Mouse (Mus musculus): Measurements from ENCODE around the gene Strn4. TPM values are rescaled to one million over a fixed set of nuclear protein-coding genes. Genes with fewer than 3 reads are reported as not detected.
A peak's percentile ranks its signal among the peaks of the same experiment; 100 is the strongest.

Gene Strn4
- polyA plus RNA-seq, 1 experiment from 2014 or later: 176 TPM

GRCm38 (mm10) chr7:16873392-16873791 lies 57.7 kb downstream of the Strn4 start:
- no peak overlapping the region for H3K9ac ChIP-seq
- no peaks in the 10 kb centered on the region for H3K27me3 ChIP-seq
- H3K9me3 ChIP-seq: no peaks in the 10 kb centered on the region
- no peak overlapping the region for H3K4me3 ChIP-seq (replicated peaks)
- WGBS: 93% methylated on average over 4 of the region's 4 CpGs
- peaks cover 34% of the 10 kb centered on the region for H3K4me1 ChIP-seq
- no peaks in the 10 kb centered on the region; the same call in 1 of the 2 replicates for H3K36me3 ChIP-seq (replicated peaks)
- no peak for ATAC-seq (ENCODE audit: low FRiP score)
- no peak overlapping the region for H3K4me2 ChIP-seq
- no peak overlapping the region for H3K27ac ChIP-seq

DNA sequence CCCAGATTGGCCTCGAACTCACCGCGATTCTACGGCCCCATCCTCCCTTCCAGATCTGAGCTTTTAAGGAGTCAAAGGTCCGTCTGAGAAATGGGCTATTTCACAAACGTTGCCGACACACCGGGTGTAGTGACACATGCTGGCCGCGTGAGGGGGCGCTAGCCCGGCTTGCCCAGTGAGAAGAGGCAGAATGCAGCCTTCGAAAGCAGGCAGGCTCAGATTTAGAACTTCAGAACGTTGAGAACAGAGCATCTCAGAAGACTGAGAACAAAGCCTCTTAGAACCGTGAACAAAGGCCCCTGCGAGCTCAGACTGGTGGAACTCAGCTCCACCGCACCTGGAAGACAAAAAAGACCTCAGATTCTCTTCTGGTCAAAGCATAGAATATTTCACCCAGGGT lies 58.5 kb downstream of the Strn4 start:
- Histone ChIP-seq H3K4me3 (replicated peaks) (peak overlapping the region; percentile 78), H3K27ac (peak overlapping the region; percentile 88), H3K4me1 (peaks cover 33% of the 10 kb centered on the region), H3K9ac (peak overlapping the region; percentile 8; the same call in 1 of the 2 replicates), H3K27me3 (no peaks in the 10 kb centered on the region), H3K4me2 (peak overlapping the region; percentile 39), H3K36me3 (replicated peaks) (peaks cover 3% of the 10 kb centered on the region; the same call in 1 of the 2 replicates), H3K9me3 (no peaks in the 10 kb centered on the region)
- no peak for ATAC-seq (ENCODE audit: low FRiP score)
- 5% methylated on average over 17 of the region's 17 CpGs for WGBS

DNA sequence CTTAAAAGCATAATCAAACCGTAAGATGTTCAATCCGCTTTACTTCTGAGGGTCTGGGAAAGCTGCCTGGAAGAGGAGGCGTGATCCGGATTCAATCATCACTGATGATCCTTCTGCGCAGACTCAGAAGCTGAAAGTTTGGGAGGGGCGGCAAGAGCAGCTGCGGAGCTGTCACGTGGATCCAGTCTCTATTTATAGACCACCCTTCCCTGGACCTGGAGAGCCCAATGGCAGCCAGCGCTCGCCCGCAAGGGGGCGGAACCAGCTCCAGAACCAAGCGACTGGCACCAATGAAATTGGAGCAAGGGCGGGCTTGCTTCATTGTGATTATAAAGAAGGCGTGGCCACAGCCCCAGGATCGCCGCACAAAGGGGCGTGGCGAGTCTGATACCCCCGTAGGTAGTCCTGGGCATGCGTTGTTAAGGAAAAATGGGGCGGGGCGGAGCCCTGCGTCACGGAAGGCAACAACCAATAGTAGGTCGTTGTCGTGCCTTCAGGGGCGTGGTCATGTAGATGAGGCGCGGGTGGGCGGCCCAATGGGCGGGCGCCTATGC lies 59.1 kb downstream of the Strn4 start:
- no peaks in the 10 kb centered on the region for H3K9me3 ChIP-seq
- WGBS: under 1% methylated on average over 32 of the region's 33 CpGs
- H3K27ac ChIP-seq: peak overlapping the region; percentile 88
- peak overlapping the region; percentile 86 for H3K9ac ChIP-seq
- peaks cover 30% of the 10 kb centered on the region for H3K4me1 ChIP-seq
- H3K4me3 ChIP-seq (replicated peaks): peak overlapping the region; percentile 78
- no peaks in the 10 kb centered on the region for H3K27me3 ChIP-seq
- H3K4me2 ChIP-seq: peak overlapping the region; percentile 92
- H3K36me3 ChIP-seq (replicated peaks): peaks cover 6% of the 10 kb centered on the region; the same call in 1 of the 2 replicates
- ATAC-seq (ENCODE audit: low FRiP score): peak; percentile 97

DNA sequence AGATGAGACGGTGACA lies 59.4 kb downstream of the Strn4 start, which contains the start of gene Dact3:
Gene Dact3 (plus strand): TSS at position 8 of the 16 bp plus-strand sequence.
- Histone ChIP-seq H3K4me3 (replicated peaks) (peak within 1 kb of the TSS; percentile 78), H3K4me2 (peak within 1 kb of the TSS; percentile 92), H3K27me3 (no peaks in the 10 kb centered on the region), H3K9me3 (no peaks in the 10 kb centered on the region), H3K9ac (peak within 1 kb of the TSS; percentile 86), H3K36me3 (replicated peaks) (peaks cover 6% of the 10 kb centered on the region; the same call in 1 of the 2 replicates), H3K27ac (peak within 1 kb of the TSS; percentile 88), H3K4me1 (peaks cover 30% of the 10 kb centered on the region)
- no peak for ATAC-seq (ENCODE audit: low FRiP score)
- 0% methylated on average over 1 of the region's 1 CpGs for WGBS

- Histone ChIP-seq H3K4me1 (peaks cover 32% of the 10 kb centered on the region), H3K4me2 (peak overlapping the region; percentile 92), H3K27me3 (no peaks in the 10 kb centered on the region), H3K9me3 (no peaks in the 10 kb centered on the region), H3K9ac (peak overlapping the region; percentile 86), H3K27ac (peak overlapping the region; percentile 81), H3K4me3 (replicated peaks) (peak overlapping the region; percentile 78), H3K36me3 (replicated peaks) (peaks cover 6% of the 10 kb centered on the region; the same call in 1 of the 2 replicates)
- ATAC-seq (ENCODE audit: low FRiP score): no peak; the same call in 1 of the 2 replicates
- under 1% methylated on average over 41 of the region's 42 CpGs for WGBS
Observed at GRCm38 (mm10) chr7:16875326-16875725, 59.6 kb downstream of the Strn4 start.

DNA sequence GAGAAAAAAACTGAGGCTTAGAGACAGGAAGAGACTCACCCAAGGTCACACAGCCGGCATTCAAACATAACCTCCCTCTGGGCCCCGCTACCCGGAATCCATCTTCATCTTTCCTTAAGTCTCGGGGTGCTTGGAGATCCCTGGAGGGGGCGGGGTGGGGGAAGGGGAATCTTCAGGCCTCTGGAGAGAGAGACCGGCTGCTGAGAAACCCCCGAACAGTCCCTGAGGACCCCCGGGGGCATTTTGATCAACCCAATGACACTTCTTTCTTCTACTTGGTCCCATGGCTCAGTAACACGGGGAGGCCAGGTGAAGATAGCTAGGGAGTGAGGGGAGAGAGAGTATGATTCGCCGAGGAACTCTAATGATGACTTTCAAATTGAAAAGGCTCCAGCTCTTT lies 60.3 kb downstream of the Strn4 start:
- Histone ChIP-seq H3K4me3 (replicated peaks) (peak overlapping the region; percentile 78), H3K36me3 (replicated peaks) (peaks cover 6% of the 10 kb centered on the region; the same call in 1 of the 2 replicates), H3K4me1 (peaks cover 39% of the 10 kb centered on the region), H3K4me2 (peak overlapping the region; percentile 92), H3K9ac (peak overlapping the region; percentile 86), H3K27me3 (no peaks in the 10 kb centered on the region), H3K9me3 (no peaks in the 10 kb centered on the region), H3K27ac (peak overlapping the region; percentile 81)
- ATAC-seq (ENCODE audit: low FRiP score): no peak
- 8% methylated on average over 11 of the region's 11 CpGs for WGBS

DNA sequence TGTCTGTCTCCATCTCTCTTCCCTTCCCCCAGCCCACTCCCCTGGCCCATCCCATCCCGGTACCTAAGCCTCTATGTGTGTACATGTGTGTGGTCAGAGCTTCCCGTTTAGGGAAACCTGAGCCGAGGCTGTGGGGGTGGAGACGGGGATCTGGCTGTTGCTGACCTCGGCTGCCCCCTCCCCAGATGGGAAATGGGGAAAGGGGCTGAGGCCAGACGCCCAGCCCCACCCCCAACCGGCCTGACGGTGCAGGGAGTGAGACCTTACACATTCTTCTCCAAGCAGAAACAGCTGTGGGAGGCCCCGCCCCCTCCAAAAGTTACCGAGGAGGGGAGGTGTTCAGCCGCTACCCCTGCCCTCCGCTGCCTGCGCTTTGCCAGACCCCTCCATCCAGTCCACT lies 60.9 kb downstream of the Strn4 start:
- Histone ChIP-seq H3K9me3 (no peaks in the 10 kb centered on the region), H3K4me2 (peak overlapping the region; percentile 92), H3K36me3 (replicated peaks) (peaks cover 6% of the 10 kb centered on the region), H3K4me1 (peaks cover 41% of the 10 kb centered on the region), H3K4me3 (replicated peaks) (peak overlapping the region; percentile 78), H3K9ac (peak overlapping the region; percentile 86), H3K27ac (peak overlapping the region; percentile 81), H3K27me3 (no peaks in the 10 kb centered on the region)
- 3% methylated on average over 13 of the region's 13 CpGs for WGBS
- ATAC-seq (ENCODE audit: low FRiP score): no peak

GRCm38 (mm10) chr7:16877717-16878116 lies 62.0 kb downstream of the Strn4 start:
- Histone ChIP-seq H3K9ac (no peak overlapping the region), H3K9me3 (no peaks in the 10 kb centered on the region), H3K4me3 (replicated peaks) (no peak overlapping the region), H3K27me3 (no peaks in the 10 kb centered on the region), H3K27ac (no peak overlapping the region), H3K36me3 (replicated peaks) (peaks cover 6% of the 10 kb centered on the region; the same call in 1 of the 2 replicates), H3K4me2 (no peak overlapping the region), H3K4me1 (peaks cover 41% of the 10 kb centered on the region)
- 86% methylated on average over 3 of the region's 3 CpGs for WGBS
- no peak for ATAC-seq (ENCODE audit: low FRiP score)

DNA sequence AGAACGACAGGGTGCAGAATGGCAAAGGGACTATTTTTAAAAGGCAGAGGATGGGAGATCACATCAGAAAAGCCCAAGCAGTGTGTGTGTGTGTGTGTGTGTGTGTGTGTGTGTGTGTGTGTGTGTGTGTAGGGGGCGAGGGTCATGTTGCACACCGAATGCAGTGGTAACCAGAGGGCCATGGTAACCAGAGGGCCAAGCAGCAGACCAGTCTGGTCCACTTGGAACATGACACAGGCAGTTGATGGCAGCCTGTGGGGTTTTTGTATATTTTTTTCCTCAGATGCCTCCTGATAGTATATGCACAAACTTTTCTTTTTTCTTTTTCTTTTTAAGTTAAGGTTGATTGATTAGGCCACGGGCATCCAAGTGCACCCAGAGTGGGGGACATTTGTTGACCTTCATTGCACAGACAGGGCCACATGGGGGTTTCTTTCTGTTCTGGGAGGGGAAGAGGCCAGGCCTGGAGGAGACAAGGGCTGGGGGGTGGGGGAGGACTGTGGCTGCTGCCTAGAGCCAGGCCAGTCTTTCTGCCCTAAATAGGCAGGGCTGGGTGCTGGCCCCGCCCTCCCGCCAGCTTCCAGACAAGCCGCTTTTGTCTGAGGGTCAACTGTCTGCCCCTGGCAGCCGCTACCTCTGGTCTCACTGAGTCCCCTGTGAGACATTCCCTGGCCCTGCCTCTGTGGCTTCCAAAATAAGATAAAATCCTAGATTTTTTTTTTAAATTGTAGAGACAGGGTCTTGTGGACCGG lies 64.3 kb downstream of the Strn4 start:
- Histone ChIP-seq H3K4me2 (peak overlapping the region; percentile 24; the same call in 1 of the 2 replicates), H3K27me3 (peaks cover 20% of the 10 kb centered on the region), H3K27ac (peak overlapping the region; percentile 75), H3K9ac (peak overlapping the region; percentile 12; the same call in 1 of the 2 replicates), H3K4me3 (replicated peaks) (no peak overlapping the region), H3K9me3 (no peaks in the 10 kb centered on the region), H3K36me3 (replicated peaks) (peaks cover 11% of the 10 kb centered on the region; the same call in 1 of the 2 replicates), H3K4me1 (peaks cover 36% of the 10 kb centered on the region)
- 16% methylated on average over 8 of the region's 9 CpGs for WGBS
- ATAC-seq (ENCODE audit: low FRiP score): peak; percentile 22; the same call in 1 of the 2 replicates

DNA sequence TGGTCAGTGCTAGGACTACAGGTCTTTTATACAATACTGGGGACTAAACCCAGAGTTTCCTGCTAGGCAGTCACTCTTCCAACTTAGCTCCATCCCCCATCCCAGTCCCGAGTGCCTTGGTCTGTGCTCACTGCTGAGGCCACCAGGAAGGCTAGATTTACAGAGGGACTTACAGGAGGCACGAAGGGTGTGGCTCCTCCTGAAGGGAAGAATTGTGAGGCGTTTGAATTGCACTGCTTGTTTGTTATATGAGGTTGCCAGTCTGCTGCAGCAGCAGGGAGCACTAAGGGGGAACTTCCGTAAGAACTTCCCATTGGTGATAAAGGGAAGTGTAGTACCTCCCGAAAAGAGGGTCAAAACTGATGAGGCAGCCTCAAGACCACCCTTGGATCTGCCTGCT lies 64.9 kb downstream of the Strn4 start:
- 10% methylated on average over 5 of the region's 5 CpGs for WGBS
- peaks cover 26% of the 10 kb centered on the region for H3K27me3 ChIP-seq
- no peak for ATAC-seq (ENCODE audit: low FRiP score)
- H3K4me1 ChIP-seq: peaks cover 40% of the 10 kb centered on the region
- H3K4me2 ChIP-seq: peak overlapping the region; percentile 24; the same call in 1 of the 2 replicates
- H3K9ac ChIP-seq: no peak overlapping the region
- peaks cover 17% of the 10 kb centered on the region; the same call in 1 of the 2 replicates for H3K36me3 ChIP-seq (replicated peaks)
- H3K4me3 ChIP-seq (replicated peaks): no peak overlapping the region
- H3K27ac ChIP-seq: peak overlapping the region; percentile 75
- peaks cover 4% of the 10 kb centered on the region; the same call in 1 of the 2 replicates for H3K9me3 ChIP-seq

GRCm38 (mm10) chr7:16883162-16883561 lies 67.5 kb downstream of the Strn4 start:
- no peak for ATAC-seq (ENCODE audit: low FRiP score)
- Histone ChIP-seq H3K4me2 (no peak overlapping the region), H3K4me1 (peaks cover 23% of the 10 kb centered on the region), H3K36me3 (replicated peaks) (peaks cover 28% of the 10 kb centered on the region), H3K27me3 (peaks cover 47% of the 10 kb centered on the region), H3K27ac (no peak overlapping the region), H3K4me3 (replicated peaks) (no peak overlapping the region), H3K9me3 (peaks cover 13% of the 10 kb centered on the region), H3K9ac (no peak overlapping the region)
- WGBS: 98% methylated on average over 6 of the region's 6 CpGs

GRCm38 (mm10) chr7:16884334-16884733 lies 68.6 kb downstream of the Strn4 start:
- H3K27me3 ChIP-seq: peaks cover 54% of the 10 kb centered on the region
- H3K4me1 ChIP-seq: peaks cover 23% of the 10 kb centered on the region
- no peak overlapping the region for H3K27ac ChIP-seq
- peaks cover 24% of the 10 kb centered on the region for H3K36me3 ChIP-seq (replicated peaks)
- 45% methylated on average over 4 of the region's 4 CpGs for WGBS
- ATAC-seq (ENCODE audit: low FRiP score): no peak
- H3K9ac ChIP-seq: no peak overlapping the region
- H3K4me3 ChIP-seq (replicated peaks): no peak overlapping the region
- no peak overlapping the region for H3K4me2 ChIP-seq
- H3K9me3 ChIP-seq: peaks cover 13% of the 10 kb centered on the region

All from forebrain, embryonic 12.5 days (tissue).